Mouse (Mus musculus) MEL (cell line): ENCODE measurements around the gene Gpc5. TPM values are rescaled to one million over a fixed set of nuclear protein-coding genes. Genes with fewer than 3 reads are reported as not detected.
"Not testable (repeated sequence)": the region's sequence is repeated elsewhere in the genome, so short reads cannot be mapped to it uniquely, and the experiment has no call there.

Experiments
- DNase-seq: peaks from one replicate; pipeline ENCODE4 v3.0.0; 2011; ENCODE audit warnings: low read depth, low spot score
- H3K27ac ChIP-seq: 2 replicates; pipeline ENCODE4 v1.5.1; 2012; ENCODE audit warnings: low read depth, mild to moderate bottlenecking, control low read depth, low read length, moderate library complexity; ENCODE audit not compliant: control insufficient read depth
- H3K27me3 ChIP-seq, 2 experiments: fragments of 150-350 bp in 1 of 2; sonication (generic) in 1 of 2; 2 replicates each; pipeline ENCODE4 v1.6.1; 2012; ENCODE audit warnings: low read length in 2 of 2, mild to moderate bottlenecking in 2 of 2, improper control_type of control experiment in 1 of 2, moderate library complexity in 1 of 2; ENCODE audit not compliant: insufficient read depth in 2 of 2, control insufficient read depth in 1 of 2
- H3K36me3 ChIP-seq, 2 experiments: 2 replicates each; pipeline ENCODE4 v1.6.1; 2012 to 2014; ENCODE audit warnings: low read length in 2 of 2, improper control_type of control experiment in 1 of 2, inconsistent platforms in 1 of 2, mild to moderate bottlenecking in 1 of 2; ENCODE audit not compliant: insufficient read depth in 2 of 2, control insufficient read depth in 1 of 2
- H3K4me1 ChIP-seq, 2 experiments: fragments of 150-350 bp in 1 of 2; sonication (generic) in 1 of 2; 2 replicates each; pipeline ENCODE4 v1.6.1; 2012; ENCODE audit warnings: low read length in 2 of 2, improper control_type of control experiment in 1 of 2, mild to moderate bottlenecking in 1 of 2; ENCODE audit not compliant: insufficient read depth in 2 of 2, control insufficient read depth in 1 of 2
- H3K4me3 ChIP-seq, 2 experiments: fragments of 150-350 bp in 1 of 2; sonication (generic) in 1 of 2; 2 replicates each; pipeline ENCODE4 v1.5.1; 2012; ENCODE audit warnings: low read depth in 2 of 2, low read length in 2 of 2, mild to moderate bottlenecking in 2 of 2, moderate library complexity in 2 of 2, control low read depth in 1 of 2, improper control_type of control experiment in 1 of 2; ENCODE audit not compliant: control insufficient read depth in 1 of 2, insufficient read depth in 1 of 2
- H3K79me2 ChIP-seq: 2 replicates; pipeline ENCODE4 v1.6.1; 2012; ENCODE audit warnings: mild to moderate bottlenecking, low read length, moderate library complexity; ENCODE audit not compliant: control insufficient read depth, poor library complexity, insufficient read depth
- H3K9ac ChIP-seq: 2 replicates; pipeline ENCODE4 v1.6.1; 2012; ENCODE audit warnings: low read depth, mild to moderate bottlenecking, control low read depth, low read length, moderate library complexity; ENCODE audit not compliant: control insufficient read depth, poor library complexity, severe bottlenecking
- H3K9me3 ChIP-seq: fragments of 150-350 bp; sonication (generic); replicated peaks from 2 replicates; pipeline ENCODE4 v1.6.1; 2012; ENCODE audit warnings: mild to moderate bottlenecking, low read length, improper control_type of control experiment, moderate library complexity; ENCODE audit not compliant: insufficient read depth
- CHD2 ChIP-seq: IDR thresholded peaks from 2 replicates; pipeline ENCODE4 v1.6.1; 2011; ENCODE audit warnings: low read length, improper control_type of control experiment
- CTCF ChIP-seq, 3 experiments: IDR thresholded peaks in 2 of 3; conservative IDR thresholded peaks in 1 of 3; 2 replicates each; pipeline ENCODE4 v1.5.1; 2011 to 2012; ENCODE audit warnings: low read length in 3 of 3, low read depth in 2 of 3, mild to moderate bottlenecking in 2 of 3, improper control_type of control experiment in 1 of 3, inconsistent platforms in 1 of 3, mixed read lengths in 1 of 3, moderate library complexity in 1 of 3; ENCODE audit not compliant: control insufficient read depth in 1 of 3, insufficient read depth in 1 of 3, poor library complexity in 1 of 3, severe bottlenecking in 1 of 3
- ELF1 ChIP-seq: IDR thresholded peaks from 2 replicates; pipeline ENCODE4 v1.6.1; 2014; ENCODE audit warnings: low read depth, mild to moderate bottlenecking, inconsistent platforms, low read length, improper control_type of control experiment, moderate library complexity
- EP300 ChIP-seq, 2 experiments: IDR thresholded peaks; 2 replicates each; pipeline ENCODE4 v1.6.1; 2011; ENCODE audit warnings: improper control_type of control experiment in 2 of 2, low read length in 2 of 2, low read depth in 1 of 2, mild to moderate bottlenecking in 1 of 2
- MAFK ChIP-seq: IDR thresholded peaks from 2 replicates; pipeline ENCODE4 v1.6.1; 2011; ENCODE audit warnings: low read depth, mild to moderate bottlenecking, low read length, improper control_type of control experiment, borderline replicate concordance
- MEF2A ChIP-seq: IDR thresholded peaks from 2 replicates; pipeline ENCODE4 v1.6.1; 2014; ENCODE audit warnings: low read depth, mild to moderate bottlenecking, inconsistent platforms, low read length, improper control_type of control experiment; ENCODE audit not compliant: poor library complexity, insufficient replicate concordance, severe bottlenecking; ENCODE audit errors: extremely low read depth
- MXI1 ChIP-seq: IDR thresholded peaks from 2 replicates; pipeline ENCODE4 v1.6.1; 2011; ENCODE audit warnings: mild to moderate bottlenecking, low read depth, low read length, improper control_type of control experiment
- POLR2A ChIP-seq, 2 experiments: IDR thresholded peaks; 2 replicates each; pipeline ENCODE4 v1.6.1; 2011 to 2012; ENCODE audit warnings: low read length in 2 of 2, mild to moderate bottlenecking in 2 of 2, control low read depth in 1 of 2, improper control_type of control experiment in 1 of 2, low read depth in 1 of 2, moderate library complexity in 1 of 2; ENCODE audit not compliant: control insufficient read depth in 1 of 2, insufficient read depth in 1 of 2, poor library complexity in 1 of 2
- POLR2AphosphoS5 ChIP-seq: IDR thresholded peaks from 2 replicates; pipeline ENCODE4 v1.6.1; 2012; ENCODE audit warnings: low read depth, borderline replicate concordance, mild to moderate bottlenecking, inconsistent platforms, low read length, moderate library complexity, mixed read lengths
- SIN3A ChIP-seq: IDR thresholded peaks from 2 replicates; pipeline ENCODE4 v1.6.1; 2012; ENCODE audit warnings: low read length, improper control_type of control experiment, inconsistent platforms
- ZNF384 ChIP-seq: IDR thresholded peaks from 2 replicates; pipeline ENCODE4 v1.6.1; 2012; ENCODE audit warnings: low read depth, mild to moderate bottlenecking, inconsistent platforms, low read length, improper control_type of control experiment
- polyA plus RNA-seq, 2 experiments: library from polyadenylated mRNA; stranded (reverse) in 1 of 2; unstranded in 1 of 2; fragments of >175 nt in 1 of 2; fragments of >200 nt in 1 of 2; gene quantifications; 2 replicates each; pipeline versions ENCODE4 v1.2.1 to v1.2.4; 2012; ENCODE audit warnings: low replicate concordance in 2 of 2, low read depth in 1 of 2; ENCODE audit not compliant: insufficient read length in 2 of 2, insufficient read depth in 1 of 2, missing spikeins in 1 of 2
- total RNA-seq: library from RNA; depleted of rRNA; stranded (reverse); fragments of 300-350 nt; gene quantifications from 2 replicates; pipeline ENCODE4 v1.2.3, GENCODE M21; 2012

Gene Gpc5
- total and polyA plus RNA-seq, 3 experiments = not detected

- H3K36me3 ChIP-seq = peaks cover 0 to 4% of the 10 kb centered on the region in 2 experiments; a peak in 1 of 4 replicates
These were observed 37.8 kb upstream of the Gpc5 start for GRCm38 (mm10) chr14:115054252-115054651.

GRCm38 (mm10) chr14:115057524-115057923 lies 34.5 kb upstream of the Gpc5 start:
- Histone ChIP-seq H3K4me3 (no peak overlapping the region), H3K27ac (no peak overlapping the region), H3K9me3 (no peaks in the 10 kb centered on the region), H3K4me1 (no peaks in the 10 kb centered on the region), H3K36me3 (no peaks in the 10 kb centered on the region), H3K9ac (no peak overlapping the region), H3K27me3 (no peaks in the 10 kb centered on the region), H3K79me2 (no peaks in the 10 kb centered on the region)
- no peak for TF ChIP-seq ZNF384
- TF ChIP-seq MEF2A = no peak
- DNase-seq = peak; percentile 20

More at GRCm38 (mm10) chr14:115054252-115054651, 37.8 kb upstream of the Gpc5 start:
- Histone ChIP-seq H3K9ac (no peak overlapping the region), H3K27me3 (no peaks in the 10 kb centered on the region), H3K9me3 (no peaks in the 10 kb centered on the region), H3K4me1 (no peaks in the 10 kb centered on the region; a peak in 1 of 4 replicates), H3K4me3 (no peak overlapping the region), H3K79me2 (no peaks in the 10 kb centered on the region), H3K27ac (no peak overlapping the region)
- TF ChIP-seq MXI1 (no peak), POLR2A (IDR thresholded peaks at IDR 0.05; ENCODE audit: control insufficient read depth in 1 of 2, insufficient read depth in 1 of 2, low read depth in 1 of 2, low read length in 2 of 2, poor library complexity in 1 of 2) (no peak), CTCF (IDR thresholded peaks at IDR 0.05 in 2 of 3, conservative IDR thresholded peaks at IDR 0.05 in 1 of 3; ENCODE audit: control insufficient read depth in 1 of 3, insufficient read depth in 1 of 3, low read depth in 2 of 3, low read length in 3 of 3, poor library complexity in 1 of 3, severe bottlenecking in 1 of 3) (no peak), EP300 (IDR thresholded peaks at IDR 0.05; ENCODE audit: low read depth in 1 of 2, low read length in 2 of 2) (no peak), ELF1 (no peak), CHD2 (no peak), MAFK (no peak), SIN3A (no peak), POLR2AphosphoS5 (no peak)
- DNase-seq = peak; percentile 43

GRCm38 (mm10) chr14:115066164-115066563 lies 25.9 kb upstream of the Gpc5 start:
- H3K9ac ChIP-seq, H3K36me3 ChIP-seq, H3K4me3 ChIP-seq, H3K9me3 ChIP-seq, H3K27me3 ChIP-seq, DNase-seq, H3K4me1 ChIP-seq, H3K27ac ChIP-seq, H3K79me2 ChIP-seq: not testable (repeated sequence)
